Mouse (Mus musculus): ENCODE results near the gene Jph3. TPM values are rescaled to one million over a fixed set of nuclear protein-coding genes. Genes with fewer than 3 reads are reported as not detected.

Jph3 gene
- polyA plus RNA-seq (2015; fragmentation: Nextera tagmentation; extraction: Ambion mirVana) = 106 and 118 TPM in 2 replicates

GRCm38 (mm10) chr8:121729323-121729722, at the start of gene Jph3:
Gene Jph3 (plus strand): TSS chr8:121729623.
- ATAC-seq = no peak
- Histone ChIP-seq H3K27me3 (replicated peaks; ENCODE audit: control insufficient read depth, insufficient read depth, low read length) (peaks cover 2% of the 10 kb centered on the region), H3K27ac (ENCODE audit: low read depth, low read length) (peak within 1 kb of the TSS; percentile 78), H3K9ac (ENCODE audit: low read depth, low read length) (peak within 1 kb of the TSS; percentile 84), H3K4me3 (ENCODE audit: low read length) (peak within 1 kb of the TSS; percentile 76), H3K4me2 (ENCODE audit: low read length) (peak within 1 kb of the TSS; percentile 78), H3K4me1 (ENCODE audit: control insufficient read depth, insufficient read depth, low read depth, low read length) (peaks cover 18% of the 10 kb centered on the region), H3K9me3 (ENCODE audit: control insufficient read depth, low read length) (no peaks in the 10 kb centered on the region), H3K36me3 (ENCODE audit: control insufficient read depth, insufficient read depth, low read length) (no peaks in the 10 kb centered on the region)
- WGBS = 8% methylated on average over 12 of the region's 12 CpGs

GRCm38 (mm10) chr8:121680896-121681295, 48.5 kb upstream of the Jph3 start:
- no peak overlapping the region for H3K4me2 ChIP-seq (ENCODE audit: low read length)
- no peak overlapping the region for H3K9ac ChIP-seq (ENCODE audit: low read depth, low read length)
- no peaks in the 10 kb centered on the region for H3K9me3 ChIP-seq (ENCODE audit: control insufficient read depth, low read length)
- no peaks in the 10 kb centered on the region for H3K4me1 ChIP-seq (ENCODE audit: control insufficient read depth, insufficient read depth, low read depth, low read length)
- no peaks in the 10 kb centered on the region for H3K36me3 ChIP-seq (ENCODE audit: control insufficient read depth, insufficient read depth, low read length)
- 85% methylated on average over 4 of the region's 4 CpGs for WGBS
- no peak for ATAC-seq
- H3K27ac ChIP-seq (ENCODE audit: low read depth, low read length) = no peak overlapping the region
- H3K27me3 ChIP-seq (replicated peaks; ENCODE audit: control insufficient read depth, insufficient read depth, low read length) = no peaks in the 10 kb centered on the region
- no peak overlapping the region for H3K4me3 ChIP-seq (ENCODE audit: low read length)

GRCm38 (mm10) chr8:121681457-121681856, 48.0 kb upstream of the Jph3 start:
- H3K27ac ChIP-seq (ENCODE audit: low read depth, low read length) = no peak overlapping the region
- no peaks in the 10 kb centered on the region for H3K9me3 ChIP-seq (ENCODE audit: control insufficient read depth, low read length)
- H3K36me3 ChIP-seq (ENCODE audit: control insufficient read depth, insufficient read depth, low read length) = no peaks in the 10 kb centered on the region
- no peak overlapping the region for H3K9ac ChIP-seq (ENCODE audit: low read depth, low read length)
- no peak overlapping the region for H3K4me3 ChIP-seq (ENCODE audit: low read length)
- H3K27me3 ChIP-seq (replicated peaks; ENCODE audit: control insufficient read depth, insufficient read depth, low read length) = no peaks in the 10 kb centered on the region
- H3K4me1 ChIP-seq (ENCODE audit: control insufficient read depth, insufficient read depth, low read depth, low read length) = no peaks in the 10 kb centered on the region
- H3K4me2 ChIP-seq (ENCODE audit: low read length) = no peak overlapping the region
- WGBS = 63% methylated on average over 10 of the region's 10 CpGs
- no peak for ATAC-seq

- Histone ChIP-seq H3K9ac (ENCODE audit: low read depth, low read length) (no peak overlapping the region), H3K4me2 (ENCODE audit: low read length) (no peak overlapping the region), H3K27me3 (replicated peaks; ENCODE audit: control insufficient read depth, insufficient read depth, low read length) (no peaks in the 10 kb centered on the region), H3K27ac (ENCODE audit: low read depth, low read length) (no peak overlapping the region), H3K4me1 (ENCODE audit: control insufficient read depth, insufficient read depth, low read depth, low read length) (peaks cover 10% of the 10 kb centered on the region), H3K9me3 (ENCODE audit: control insufficient read depth, low read length) (no peaks in the 10 kb centered on the region), H3K4me3 (ENCODE audit: low read length) (no peak overlapping the region), H3K36me3 (ENCODE audit: control insufficient read depth, insufficient read depth, low read length) (no peaks in the 10 kb centered on the region)
- 80% methylated on average over 10 of the region's 10 CpGs for WGBS
- ATAC-seq = no peak
Measured at GRCm38 (mm10) chr8:121683083-121683832, 46.2 kb upstream of the Jph3 start.

GRCm38 (mm10) chr8:121685419-121685818, 44.0 kb upstream of the Jph3 start:
- Histone ChIP-seq H3K27ac (ENCODE audit: low read depth, low read length) (no peak overlapping the region), H3K4me3 (ENCODE audit: low read length) (no peak overlapping the region), H3K9me3 (ENCODE audit: control insufficient read depth, low read length) (no peaks in the 10 kb centered on the region), H3K9ac (ENCODE audit: low read depth, low read length) (no peak overlapping the region), H3K4me1 (ENCODE audit: control insufficient read depth, insufficient read depth, low read depth, low read length) (peaks cover 11% of the 10 kb centered on the region), H3K36me3 (ENCODE audit: control insufficient read depth, insufficient read depth, low read length) (no peaks in the 10 kb centered on the region), H3K27me3 (replicated peaks; ENCODE audit: control insufficient read depth, insufficient read depth, low read length) (no peaks in the 10 kb centered on the region), H3K4me2 (ENCODE audit: low read length) (no peak overlapping the region)
- ATAC-seq = no peak
- 27% methylated on average over 4 of the region's 4 CpGs for WGBS

- Histone ChIP-seq H3K27me3 (replicated peaks; ENCODE audit: control insufficient read depth, insufficient read depth, low read length) (no peaks in the 10 kb centered on the region), H3K9ac (ENCODE audit: low read depth, low read length) (peak overlapping the region; percentile 41; the same call in 1 of the 2 replicates), H3K4me1 (ENCODE audit: control insufficient read depth, insufficient read depth, low read depth, low read length) (peaks cover 11% of the 10 kb centered on the region), H3K9me3 (ENCODE audit: control insufficient read depth, low read length) (no peaks in the 10 kb centered on the region), H3K4me2 (ENCODE audit: low read length) (peak overlapping the region; percentile 29), H3K4me3 (ENCODE audit: low read length) (no peak overlapping the region), H3K36me3 (ENCODE audit: control insufficient read depth, insufficient read depth, low read length) (no peaks in the 10 kb centered on the region), H3K27ac (ENCODE audit: low read depth, low read length) (peak overlapping the region; percentile 89)
- peak; percentile 79 for ATAC-seq
- WGBS = 45% methylated on average over 14 of the region's 14 CpGs
Measured at GRCm38 (mm10) chr8:121687455-121688161, 41.8 kb upstream of the Jph3 start.

GRCm38 (mm10) chr8:121688496-121688895, 40.9 kb upstream of the Jph3 start:
- H3K4me3 ChIP-seq (ENCODE audit: low read length) = no peak overlapping the region
- no peak overlapping the region for H3K4me2 ChIP-seq (ENCODE audit: low read length)
- H3K36me3 ChIP-seq (ENCODE audit: control insufficient read depth, insufficient read depth, low read length) = no peaks in the 10 kb centered on the region
- H3K27me3 ChIP-seq (replicated peaks; ENCODE audit: control insufficient read depth, insufficient read depth, low read length) = no peaks in the 10 kb centered on the region
- H3K9me3 ChIP-seq (ENCODE audit: control insufficient read depth, low read length) = no peaks in the 10 kb centered on the region
- no peak overlapping the region for H3K9ac ChIP-seq (ENCODE audit: low read depth, low read length)
- H3K27ac ChIP-seq (ENCODE audit: low read depth, low read length) = peak overlapping the region; percentile 89
- WGBS = 43% methylated on average over 5 of the region's 5 CpGs
- H3K4me1 ChIP-seq (ENCODE audit: control insufficient read depth, insufficient read depth, low read depth, low read length) = peaks cover 11% of the 10 kb centered on the region
- ATAC-seq = no peak

- Histone ChIP-seq H3K4me1 (ENCODE audit: control insufficient read depth, insufficient read depth, low read depth, low read length) (peaks cover 14% of the 10 kb centered on the region), H3K9ac (ENCODE audit: low read depth, low read length) (no peak overlapping the region), H3K4me2 (ENCODE audit: low read length) (no peak overlapping the region), H3K27ac (ENCODE audit: low read depth, low read length) (no peak overlapping the region), H3K36me3 (ENCODE audit: control insufficient read depth, insufficient read depth, low read length) (no peaks in the 10 kb centered on the region), H3K4me3 (ENCODE audit: low read length) (no peak overlapping the region), H3K27me3 (replicated peaks; ENCODE audit: control insufficient read depth, insufficient read depth, low read length) (no peaks in the 10 kb centered on the region), H3K9me3 (ENCODE audit: control insufficient read depth, low read length) (no peaks in the 10 kb centered on the region)
- ATAC-seq = no peak
- WGBS = 54% methylated on average over 4 of the region's 4 CpGs
Measured at GRCm38 (mm10) chr8:121694453-121694852, 35.0 kb upstream of the Jph3 start.

- no peak overlapping the region for H3K27ac ChIP-seq (ENCODE audit: low read depth, low read length)
- ATAC-seq = no peak
- 85% methylated on average over 6 of the region's 6 CpGs for WGBS
Measured at GRCm38 (mm10) chr8:121695585-121696184, 33.7 kb upstream of the Jph3 start.

More at GRCm38 (mm10) chr8:121695585-121696184, 33.7 kb upstream of the Jph3 start:
- Histone ChIP-seq H3K9me3 (ENCODE audit: control insufficient read depth, low read length) (no peaks in the 10 kb centered on the region), H3K4me1 (ENCODE audit: control insufficient read depth, insufficient read depth, low read depth, low read length) (peaks cover 14% of the 10 kb centered on the region), H3K9ac (ENCODE audit: low read depth, low read length) (no peak overlapping the region), H3K4me3 (ENCODE audit: low read length) (no peak overlapping the region), H3K27me3 (replicated peaks; ENCODE audit: control insufficient read depth, insufficient read depth, low read length) (no peaks in the 10 kb centered on the region), H3K4me2 (ENCODE audit: low read length) (no peak overlapping the region), H3K36me3 (ENCODE audit: control insufficient read depth, insufficient read depth, low read length) (no peaks in the 10 kb centered on the region)

All from hindbrain, embryonic 16.5 days (tissue).